28 mouse cellular contexts compared by ENCODE assay signal in the genomic region with DNA sequence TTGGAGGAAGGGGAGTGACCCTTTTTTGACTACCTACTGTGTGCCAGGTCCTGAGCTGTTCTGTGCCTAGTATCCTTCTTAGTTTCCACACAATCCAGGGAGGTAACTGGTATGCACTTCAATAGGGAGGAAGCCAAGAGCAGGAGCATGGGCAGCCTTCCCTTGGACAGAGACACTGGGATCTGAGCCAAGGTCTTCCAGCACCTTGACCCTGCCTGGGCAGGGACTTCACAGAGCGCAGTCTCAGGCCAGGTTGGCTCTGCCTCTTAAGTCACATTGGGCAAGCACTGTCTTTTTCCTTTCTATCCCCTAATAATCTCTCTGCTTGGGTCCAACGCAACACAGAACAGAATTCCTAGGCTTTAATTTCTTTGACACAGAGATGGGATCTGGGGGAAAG.
DNase-seq lines count a peak whose midpoint lies in the region; ATAC-seq and TF ChIP-seq lines count a peak whose summit lies in the region.
"Had no signal": no experiment of that assay in that cellular context is flagged by ENCODE, and none has a peak within 500 bp of the region (broad histone marks: within the 10 kb centered on the region; RNA-seq: fewer than 3 reads in every experiment).

No protein-coding gene starts in this region.

- peak; percentile 38 to 65 for DNase-seq in adrenal gland, adult (ENCODE audit: inconsistent age in 2 of 2, low spot score in 1 of 2)
- DNase-seq in adrenal gland, adult 18-20 months (ENCODE audit: low spot score in 2 of 2): no peak
- peak; percentile 65 for DNase-seq in kidney, adult 2 months
- peak; percentile 47 for DNase-seq in kidney, adult 9 months
- DNase-seq in ovary, postnatal 36 days (ENCODE audit: low spot score): peak; percentile 36
- no peak for DNase-seq in left cerebral cortex, postnatal 10 days (ENCODE audit: extremely low spot score in 1 of 2, low spot score in 2 of 2)
- DNase-seq: cerebellum, adult 9-10 months; gastrocnemius, postnatal 14 days; heart, postnatal 14 days; liver; right cerebral cortex, postnatal 14 days; spleen, adult 18-20 months; thymus, postnatal 14 days had no signal

- TF ChIP-seq CTCF in kidney, adult 2 months (conservative IDR thresholded peaks at IDR 0.05; ENCODE audit: insufficient read depth, insufficient read length, low read depth, low read length): no peak

- WGBS in kidney, adult 2 months: 63% methylated on average over 2 of the region's 2 CpGs
- WGBS in kidney, embryonic 14.5 days: 77% methylated on average over 2 of the region's 2 CpGs
- WGBS in midbrain, embryonic 16.5 days: 78% methylated on average over 2 of the region's 2 CpGs

- H3K4me1 ChIP-seq in kidney, adult 2 months (ENCODE audit: control insufficient read depth, insufficient read depth, low read length): no peaks in the 10 kb centered on the region
- H3K4me1 ChIP-seq in kidney, embryonic 14.5 days (ENCODE audit: control insufficient read depth, insufficient read depth, low read length): no peaks in the 10 kb centered on the region
- no peaks in the 10 kb centered on the region for H3K4me1 ChIP-seq in midbrain, embryonic 16.5 days (ENCODE audit: control insufficient read depth, insufficient read depth, low read length)
- H3K4me1 ChIP-seq: embryonic facial prominence, embryonic 10.5 days; forebrain, embryonic 10.5 days; hindbrain, embryonic 12.5 days; limb, embryonic 10.5 days; midbrain, embryonic 15.5 days; neural tube, embryonic 13.5 days had no signal

- no peak overlapping the region for H3K9ac ChIP-seq in kidney, embryonic 14.5 days (ENCODE audit: low read depth, low read length)
- H3K9ac ChIP-seq in midbrain, embryonic 16.5 days (ENCODE audit: low read depth, low read length): no peak overlapping the region
- H3K9ac ChIP-seq: heart, embryonic 13.5 days; hindbrain, embryonic 12.5 days; midbrain, embryonic 15.5 days; neural tube, embryonic 13.5 days had no signal

- H3K27ac ChIP-seq in kidney, adult 2 months (ENCODE audit: insufficient read depth, low read depth, low read length): no peak overlapping the region
- no peak overlapping the region for H3K27ac ChIP-seq in kidney, embryonic 14.5 days (ENCODE audit: low read depth, low read length)
- no peak overlapping the region for H3K27ac ChIP-seq in midbrain, embryonic 16.5 days (ENCODE audit: low read length)
- H3K27ac ChIP-seq: embryonic facial prominence, embryonic 10.5 days; forebrain, embryonic 10.5 days; heart, embryonic 13.5 days; hindbrain, embryonic 12.5 days; kidney, postnatal 0 days; limb, embryonic 10.5 days; macrophage; midbrain, embryonic 15.5 days; neural tube, embryonic 13.5 days had no signal

- intact Hi-C loops in left cerebral cortex, postnatal 10 days (cut with DNase I): no loop called here

- no peaks in the 10 kb centered on the region for H3K9me3 ChIP-seq in kidney, embryonic 14.5 days (ENCODE audit: control insufficient read depth, low read length)
- no peaks in the 10 kb centered on the region for H3K9me3 ChIP-seq in midbrain, embryonic 16.5 days (replicated peaks; ENCODE audit: control insufficient read depth, low read length, poor library complexity, severe bottlenecking)
- H3K9me3 ChIP-seq: embryonic facial prominence, embryonic 10.5 days; forebrain, embryonic 10.5 days; heart, embryonic 13.5 days; hindbrain, embryonic 12.5 days; limb, embryonic 10.5 days; midbrain, embryonic 15.5 days; neural tube, embryonic 13.5 days had no signal

- no peak for TF ChIP-seq POLR2A in kidney, adult 2 months (IDR thresholded peaks at IDR 0.05; ENCODE audit: low read depth, low read length)

- no peaks in the 10 kb centered on the region for H3K36me3 ChIP-seq in kidney, adult 2 months (ENCODE audit: control insufficient read depth, insufficient read depth, low read length)
- no peaks in the 10 kb centered on the region for H3K36me3 ChIP-seq in kidney, embryonic 14.5 days (ENCODE audit: control insufficient read depth, insufficient read depth, low read length)
- H3K36me3 ChIP-seq in midbrain, embryonic 16.5 days (ENCODE audit: control insufficient read depth, insufficient read depth, low read length): no peaks in the 10 kb centered on the region
- H3K36me3 ChIP-seq: embryonic facial prominence, embryonic 10.5 days; forebrain, embryonic 10.5 days; heart, embryonic 13.5 days; hindbrain, embryonic 12.5 days; limb, embryonic 10.5 days; midbrain, embryonic 15.5 days; neural tube, embryonic 13.5 days had no signal

- no peak overlapping the region for H3K4me3 ChIP-seq in kidney, adult 2 months (ENCODE audit: insufficient read depth, low read depth, low read length)
- no peak overlapping the region for H3K4me3 ChIP-seq in kidney, embryonic 14.5 days (ENCODE audit: low read length)
- no peak overlapping the region for H3K4me3 ChIP-seq in midbrain, embryonic 16.5 days (ENCODE audit: low read depth, low read length)
- H3K4me3 ChIP-seq: embryonic facial prominence, embryonic 10.5 days; forebrain, embryonic 10.5 days; heart, embryonic 13.5 days; hindbrain, embryonic 12.5 days; limb, embryonic 10.5 days; midbrain, embryonic 15.5 days; myocyte; neural tube, embryonic 13.5 days had no signal

- H3K4me2 ChIP-seq in kidney, embryonic 14.5 days (replicated peaks; ENCODE audit: low read depth, low read length): no peak overlapping the region
- H3K4me2 ChIP-seq in midbrain, embryonic 16.5 days (ENCODE audit: low read length): no peak overlapping the region
- H3K4me2 ChIP-seq: heart, embryonic 13.5 days; hindbrain, embryonic 12.5 days; midbrain, embryonic 15.5 days; neural tube, embryonic 13.5 days had no signal

- no peaks in the 10 kb centered on the region for H3K27me3 ChIP-seq in kidney, adult 2 months (replicated peaks; ENCODE audit: control insufficient read depth, insufficient read depth, low read length)
- no peaks in the 10 kb centered on the region for H3K27me3 ChIP-seq in kidney, embryonic 14.5 days (ENCODE audit: control insufficient read depth, insufficient read depth, low read length)
- H3K27me3 ChIP-seq in midbrain, embryonic 16.5 days (ENCODE audit: control insufficient read depth, insufficient read depth, low read depth, low read length): no peaks in the 10 kb centered on the region
- H3K27me3 ChIP-seq: hindbrain, embryonic 12.5 days; midbrain, embryonic 15.5 days; neural tube, embryonic 13.5 days had no signal

- ATAC-seq in kidney, embryonic 14.5 days (ENCODE audit: low FRiP score, low TSS enrichment): no peak
- ATAC-seq in midbrain, embryonic 16.5 days: no peak
- ATAC-seq: activated CD4-positive, CD25-positive, alpha-beta regulatory T cell, adult 4 months; forebrain, embryonic 16.5 days; lung, postnatal 0 days; midbrain, embryonic 15.5 days had no signal

Comparison
In these comparisons a context has a peak if more than half of its experiments do, and no peak if none do; other contexts are left out.
1. DNase-seq: peak in adrenal gland, adult (2 of 2), kidney, adult 2 months (single experiment), kidney, adult 9 months (single experiment) and ovary, postnatal 36 days (single experiment); none in adrenal gland, adult 18-20 months (0 of 2) and left cerebral cortex, postnatal 10 days (0 of 2).